Mouse (Mus musculus): Measurements from ENCODE around the gene Hbp1.

Hbp1 gene

GRCm38 (mm10) chr12:31905696-31906551 lies 44.4 kb downstream of the Hbp1 start:
- no peak for DNase-seq (ENCODE audit: low spot score)

GRCm38 (mm10) chr12:31900391-31900914 lies 49.9 kb downstream of the Hbp1 start:
- no peak for DNase-seq (ENCODE audit: low spot score)

- DNase-seq (ENCODE audit: low spot score): no peak
Observed at GRCm38 (mm10) chr12:31897456-31897855, 52.9 kb downstream of the Hbp1 start.

GRCm38 (mm10) chr12:31896986-31897385 lies 53.3 kb downstream of the Hbp1 start:
- peak; percentile 10 for DNase-seq (ENCODE audit: low spot score)

- no peak for DNase-seq (ENCODE audit: low spot score)
Observed at GRCm38 (mm10) chr12:31896295-31896694, 54.0 kb downstream of the Hbp1 start.

GRCm38 (mm10) chr12:31895888-31896287 lies 54.4 kb downstream of the Hbp1 start:
- no peak for DNase-seq (ENCODE audit: low spot score)

- DNase-seq (ENCODE audit: low spot score): no peak
Observed at GRCm38 (mm10) chr12:31895095-31895734, 55.1 kb downstream of the Hbp1 start.

- no peak for DNase-seq (ENCODE audit: low spot score)
Observed at GRCm38 (mm10) chr12:31892771-31893170, 57.6 kb downstream of the Hbp1 start.

GRCm38 (mm10) chr12:31892079-31892478 lies 58.3 kb downstream of the Hbp1 start:
- no peak for DNase-seq (ENCODE audit: low spot score)

- DNase-seq (ENCODE audit: low spot score): no peak
Observed at GRCm38 (mm10) chr12:31890685-31891084, 59.6 kb downstream of the Hbp1 start.

- DNase-seq (ENCODE audit: low spot score): no peak
Observed at GRCm38 (mm10) chr12:31885844-31886606, 64.3 kb downstream of the Hbp1 start.

- DNase-seq (ENCODE audit: low spot score): no peak
Observed at GRCm38 (mm10) chr12:31885084-31885483, 65.3 kb downstream of the Hbp1 start.

GRCm38 (mm10) chr12:31884365-31884764 lies 66.0 kb downstream of the Hbp1 start:
- DNase-seq (ENCODE audit: low spot score): no peak

- DNase-seq (ENCODE audit: low spot score): no peak
Observed at GRCm38 (mm10) chr12:31882736-31883135, 67.6 kb downstream of the Hbp1 start.

GRCm38 (mm10) chr12:31876775-31877174 lies 73.6 kb downstream of the Hbp1 start:
- DNase-seq (ENCODE audit: low spot score): no peak

Measured in adipocyte (in vitro differentiated cells).